Mouse (Mus musculus): Measurements from ENCODE around the gene Anxa2. TPM values are rescaled to one million over a fixed set of nuclear protein-coding genes. Genes with fewer than 3 reads are reported as not detected.
A peak's percentile ranks its signal among the peaks of the same experiment; 100 is the strongest.

The Anxa2 gene
- polyA plus RNA-seq, 1 experiment from 2014 or later = 1,223 TPM

DNA sequence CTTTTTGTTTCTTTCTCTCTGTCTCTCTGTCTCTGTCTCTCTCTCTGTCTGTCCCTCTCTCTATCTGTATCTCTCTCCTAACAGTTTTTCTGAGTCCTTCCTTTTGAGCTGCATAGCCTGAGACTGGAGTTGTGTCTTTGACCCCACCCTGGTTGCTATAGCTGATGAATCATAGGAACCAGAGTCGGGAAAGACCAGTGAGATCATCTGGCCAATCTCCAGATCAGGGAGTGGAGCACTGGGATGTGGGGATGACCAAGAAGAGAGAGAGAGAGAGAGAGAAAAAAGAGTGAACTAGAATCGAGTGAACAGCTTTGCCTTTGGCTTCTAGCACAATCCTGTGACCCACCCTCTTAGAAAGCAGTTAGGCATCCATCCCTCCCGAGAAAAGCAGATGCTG lies 10.2 kb upstream of the Anxa2 start:
- H3K4me2 ChIP-seq (ENCODE audit: low read depth, low read length) = no peak overlapping the region
- peak overlapping the region; percentile 9; the same call in 1 of the 2 replicates for H3K9ac ChIP-seq (ENCODE audit: low read length)
- no peak overlapping the region for H3K4me3 ChIP-seq (replicated peaks; ENCODE audit: low read length)
- peak overlapping the region; percentile 77 for H3K27ac ChIP-seq (ENCODE audit: low read length)
- WGBS = 21% methylated on average over 3 of the region's 3 CpGs
- no peaks in the 10 kb centered on the region for H3K36me3 ChIP-seq (ENCODE audit: control insufficient read depth, insufficient read depth, low read length)
- ATAC-seq (ENCODE audit: insufficient read depth, low FRiP score) = peak; percentile 35; the same call in 1 of the 2 replicates
- H3K27me3 ChIP-seq (ENCODE audit: control insufficient read depth, insufficient read depth, low read length) = no peaks in the 10 kb centered on the region
- H3K9me3 ChIP-seq (replicated peaks; ENCODE audit: control insufficient read depth, low read length) = no peaks in the 10 kb centered on the region
- peaks cover 21% of the 10 kb centered on the region for H3K4me1 ChIP-seq (ENCODE audit: control insufficient read depth, insufficient read depth, low read length)

DNA sequence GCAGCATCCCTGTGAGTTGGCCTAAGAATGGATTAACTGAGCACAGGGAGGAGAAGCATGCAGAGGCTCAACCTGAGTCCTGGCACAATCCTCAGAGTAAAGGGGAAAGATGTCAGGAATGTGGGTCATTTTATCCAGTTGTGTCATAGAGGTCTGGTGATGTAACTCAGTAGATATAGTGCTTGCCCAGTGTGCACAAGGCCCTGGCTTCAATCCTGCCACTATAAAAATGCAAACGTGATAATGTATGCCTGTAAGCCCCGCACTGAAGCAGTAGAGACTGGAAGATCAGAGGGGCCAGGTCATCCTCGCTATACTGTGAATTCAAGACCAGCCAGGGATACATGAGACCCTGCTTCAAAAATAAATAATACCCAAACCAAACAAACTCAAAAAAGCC lies 4.6 kb upstream of the Anxa2 start:
- no peaks in the 10 kb centered on the region for H3K9me3 ChIP-seq (replicated peaks; ENCODE audit: control insufficient read depth, low read length)
- no peak overlapping the region for H3K4me3 ChIP-seq (replicated peaks; ENCODE audit: low read length)
- ATAC-seq (ENCODE audit: insufficient read depth, low FRiP score) = no peak
- no peak overlapping the region for H3K27ac ChIP-seq (ENCODE audit: low read length)
- H3K4me2 ChIP-seq (ENCODE audit: low read depth, low read length) = no peak overlapping the region
- peaks cover 12% of the 10 kb centered on the region for H3K4me1 ChIP-seq (ENCODE audit: control insufficient read depth, insufficient read depth, low read length)
- H3K36me3 ChIP-seq (ENCODE audit: control insufficient read depth, insufficient read depth, low read length) = no peaks in the 10 kb centered on the region
- H3K27me3 ChIP-seq (ENCODE audit: control insufficient read depth, insufficient read depth, low read length) = no peaks in the 10 kb centered on the region
- no peak overlapping the region for H3K9ac ChIP-seq (ENCODE audit: low read length)
- 60% methylated on average over 3 of the region's 3 CpGs for WGBS

DNA sequence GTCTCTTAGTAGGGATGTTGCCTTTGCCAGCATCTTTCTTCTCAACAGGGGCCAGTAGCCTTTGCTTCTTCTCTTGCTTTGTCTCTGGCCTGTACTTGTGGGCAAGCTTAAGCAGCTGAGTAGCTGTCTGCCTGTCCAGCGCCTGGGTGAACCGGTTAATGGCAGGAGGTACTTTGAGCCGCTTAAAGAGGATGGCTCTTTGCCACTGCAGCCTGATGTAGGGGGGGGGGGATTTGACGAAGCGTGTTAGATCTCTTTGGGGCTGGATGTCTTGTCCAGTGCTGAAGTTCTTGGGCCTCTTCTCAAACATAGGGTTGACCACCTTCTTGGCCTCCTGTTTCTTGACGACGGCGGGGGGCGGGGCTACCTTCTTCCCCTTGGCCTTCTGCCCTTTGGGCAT lies 2.8 kb upstream of the Anxa2 start:
- no peak for ATAC-seq (ENCODE audit: insufficient read depth, low FRiP score)
- Histone ChIP-seq H3K4me1 (ENCODE audit: control insufficient read depth, insufficient read depth, low read length) (peaks cover 19% of the 10 kb centered on the region; the same call in 1 of the 2 replicates), H3K4me3 (replicated peaks; ENCODE audit: low read length) (no peak overlapping the region), H3K4me2 (ENCODE audit: low read depth, low read length) (no peak overlapping the region), H3K36me3 (ENCODE audit: control insufficient read depth, insufficient read depth, low read length) (no peaks in the 10 kb centered on the region), H3K27ac (ENCODE audit: low read length) (no peak overlapping the region), H3K9ac (ENCODE audit: low read length) (no peak overlapping the region), H3K9me3 (replicated peaks; ENCODE audit: control insufficient read depth, low read length) (no peaks in the 10 kb centered on the region), H3K27me3 (ENCODE audit: control insufficient read depth, insufficient read depth, low read length) (no peaks in the 10 kb centered on the region)
- 84% methylated on average over 9 of the region's 9 CpGs for WGBS

DNA sequence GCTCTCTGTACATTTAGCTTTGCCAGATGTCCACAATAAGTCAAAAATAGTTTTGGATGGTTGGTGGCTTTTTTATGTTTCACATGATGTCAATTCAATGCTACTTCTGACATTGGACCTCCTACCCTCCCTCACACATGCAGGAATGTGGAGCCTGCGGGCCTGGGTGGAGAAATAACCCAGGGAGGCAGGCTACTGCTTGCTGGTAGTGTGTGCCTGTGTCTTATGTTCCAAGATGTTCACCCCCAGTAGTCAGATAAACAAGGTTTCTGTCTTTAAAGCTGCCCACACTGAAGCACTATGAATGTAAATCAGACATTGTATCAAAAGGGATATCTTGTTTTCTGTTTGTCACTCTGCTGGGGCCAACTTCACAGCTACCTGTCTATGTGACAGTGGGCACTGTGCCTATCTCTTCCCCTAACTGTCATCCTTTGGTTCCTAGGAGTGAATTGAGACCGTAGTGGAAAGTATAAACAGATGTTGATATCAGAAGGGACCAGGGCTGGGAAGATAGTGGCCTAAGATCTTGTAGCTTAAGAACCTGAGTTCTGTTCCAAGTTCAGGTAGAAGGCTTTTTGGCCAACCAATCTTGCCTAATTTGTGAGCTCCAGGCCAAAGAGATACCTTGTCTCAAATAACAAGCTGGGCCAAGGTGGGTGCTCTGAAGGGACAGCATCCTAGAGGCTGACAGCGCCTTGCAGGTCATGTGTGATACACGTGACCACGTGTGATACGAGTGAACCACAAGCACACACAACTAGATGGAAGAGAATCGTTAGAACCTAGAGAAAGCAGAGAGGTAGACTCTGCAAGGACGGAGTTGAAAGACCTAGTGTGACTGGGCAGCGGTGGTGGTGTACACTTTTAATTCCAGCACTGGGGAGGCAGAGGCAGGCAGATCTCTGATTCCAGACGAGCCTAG lies 1.3 kb upstream of the Anxa2 start:
- no peaks in the 10 kb centered on the region for H3K36me3 ChIP-seq (ENCODE audit: control insufficient read depth, insufficient read depth, low read length)
- no peak overlapping the region for H3K4me2 ChIP-seq (ENCODE audit: low read depth, low read length)
- WGBS = 89% methylated on average over 10 of the region's 10 CpGs
- peak overlapping the region; percentile 96 for H3K27ac ChIP-seq (ENCODE audit: low read length)
- no peak for ATAC-seq (ENCODE audit: insufficient read depth, low FRiP score)
- H3K27me3 ChIP-seq (ENCODE audit: control insufficient read depth, insufficient read depth, low read length) = no peaks in the 10 kb centered on the region
- H3K9me3 ChIP-seq (replicated peaks; ENCODE audit: control insufficient read depth, low read length) = no peaks in the 10 kb centered on the region
- peaks cover 34% of the 10 kb centered on the region for H3K4me1 ChIP-seq (ENCODE audit: control insufficient read depth, insufficient read depth, low read length)
- H3K9ac ChIP-seq (ENCODE audit: low read length) = no peak overlapping the region
- H3K4me3 ChIP-seq (replicated peaks; ENCODE audit: low read length) = no peak overlapping the region

DNA sequence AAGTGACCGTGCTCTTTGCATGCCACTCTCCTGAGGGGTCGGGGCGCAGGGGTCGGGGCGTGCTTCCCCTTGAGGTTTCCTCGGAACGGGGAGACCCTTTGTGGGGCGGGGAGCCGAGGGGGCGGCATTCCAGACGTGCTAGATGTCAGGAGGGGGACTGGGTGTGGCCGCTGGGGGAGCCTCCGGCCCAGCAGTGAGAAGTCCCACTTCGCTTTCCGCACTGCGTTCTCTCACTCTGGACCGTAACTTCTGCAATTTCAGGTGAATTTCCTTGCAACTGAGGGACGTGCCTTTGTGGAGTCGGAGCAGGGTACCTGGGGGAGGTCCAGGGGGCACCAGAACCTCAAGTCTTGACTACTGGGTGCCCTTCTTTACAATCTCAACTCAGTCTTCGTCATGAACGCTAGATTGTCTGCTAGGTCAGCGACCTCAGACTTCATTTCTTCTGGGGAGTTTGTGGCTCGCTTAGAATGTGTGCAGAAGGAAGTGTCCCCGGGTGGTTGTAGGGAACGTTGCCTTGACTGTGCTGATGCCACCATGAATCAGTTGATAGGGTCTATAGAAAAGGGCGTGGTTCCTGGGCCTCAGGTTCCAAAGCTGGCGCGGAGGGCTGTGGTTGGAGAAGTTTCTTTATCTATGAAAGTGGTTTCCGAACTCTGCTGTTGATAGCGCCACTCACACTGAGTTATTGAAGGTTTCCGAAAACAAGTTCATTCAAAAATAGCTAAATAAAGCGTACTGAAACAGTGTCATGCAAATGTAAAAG lies 664 bp downstream of the Anxa2 start:
- Histone ChIP-seq H3K27me3 (ENCODE audit: control insufficient read depth, insufficient read depth, low read length) (no peaks in the 10 kb centered on the region), H3K4me1 (ENCODE audit: control insufficient read depth, insufficient read depth, low read length) (peaks cover 50% of the 10 kb centered on the region), H3K36me3 (ENCODE audit: control insufficient read depth, insufficient read depth, low read length) (no peaks in the 10 kb centered on the region), H3K27ac (ENCODE audit: low read length) (peak overlapping the region; percentile 96), H3K4me2 (ENCODE audit: low read depth, low read length) (peak overlapping the region; percentile 70), H3K9me3 (replicated peaks; ENCODE audit: control insufficient read depth, low read length) (no peaks in the 10 kb centered on the region), H3K4me3 (replicated peaks; ENCODE audit: low read length) (peak overlapping the region; percentile 76), H3K9ac (ENCODE audit: low read length) (peak overlapping the region; percentile 95)
- 5% methylated on average over 32 of the region's 32 CpGs for WGBS
- peak; percentile 30 for ATAC-seq (ENCODE audit: insufficient read depth, low FRiP score)

DNA sequence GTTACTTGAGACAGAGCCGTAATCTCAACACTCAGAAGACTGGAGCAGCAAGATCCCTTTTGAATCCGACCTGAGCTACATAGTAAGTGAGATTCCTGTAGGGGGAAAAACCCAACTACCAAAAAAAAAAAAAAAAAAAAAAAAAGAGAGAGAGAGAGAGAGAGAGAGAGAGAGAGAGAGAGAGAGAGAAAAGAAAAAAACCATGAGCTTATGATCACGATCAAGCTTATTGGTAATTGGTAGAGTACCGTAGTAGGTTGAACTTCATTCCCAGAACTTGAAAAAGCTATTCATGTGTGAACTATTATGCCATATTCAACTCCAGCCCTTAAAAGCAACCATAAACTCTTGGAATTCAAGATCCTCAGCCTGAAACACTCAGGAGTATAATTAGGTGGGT lies 1.3 kb downstream of the Anxa2 start:
- WGBS = 45% methylated on average over 4 of the region's 4 CpGs
- Histone ChIP-seq H3K36me3 (ENCODE audit: control insufficient read depth, insufficient read depth, low read length) (no peaks in the 10 kb centered on the region), H3K4me2 (ENCODE audit: low read depth, low read length) (peak overlapping the region; percentile 70), H3K4me3 (replicated peaks; ENCODE audit: low read length) (peak overlapping the region; percentile 76), H3K9me3 (replicated peaks; ENCODE audit: control insufficient read depth, low read length) (no peaks in the 10 kb centered on the region), H3K27ac (ENCODE audit: low read length) (peak overlapping the region; percentile 96), H3K27me3 (ENCODE audit: control insufficient read depth, insufficient read depth, low read length) (no peaks in the 10 kb centered on the region), H3K9ac (ENCODE audit: low read length) (peak overlapping the region; percentile 95), H3K4me1 (ENCODE audit: control insufficient read depth, insufficient read depth, low read length) (peaks cover 57% of the 10 kb centered on the region)
- no peak for ATAC-seq (ENCODE audit: insufficient read depth, low FRiP score)

DNA sequence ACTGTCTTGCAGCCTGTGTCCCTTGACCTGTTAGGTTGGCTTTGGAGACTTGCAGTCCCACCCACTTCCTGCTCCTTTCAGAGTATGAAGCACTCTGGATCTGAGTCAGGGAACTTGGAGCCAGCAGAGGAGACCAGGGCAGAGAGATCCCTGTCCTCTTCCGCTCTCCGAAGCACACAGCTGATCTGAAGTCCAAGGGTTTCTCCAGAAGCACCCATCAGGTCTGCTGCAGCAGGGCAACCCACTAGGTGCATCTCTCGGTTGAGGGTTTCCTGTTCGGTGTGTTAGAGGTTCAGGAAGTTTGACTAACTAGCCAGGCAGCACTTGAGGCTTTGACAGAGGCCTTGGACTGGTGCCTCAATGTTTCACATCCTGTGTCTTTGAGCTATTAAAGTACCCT lies 2.0 kb downstream of the Anxa2 start:
- Histone ChIP-seq H3K36me3 (ENCODE audit: control insufficient read depth, insufficient read depth, low read length) (no peaks in the 10 kb centered on the region), H3K4me3 (replicated peaks; ENCODE audit: low read length) (peak overlapping the region; percentile 76), H3K4me1 (ENCODE audit: control insufficient read depth, insufficient read depth, low read length) (peaks cover 59% of the 10 kb centered on the region), H3K9me3 (replicated peaks; ENCODE audit: control insufficient read depth, low read length) (no peaks in the 10 kb centered on the region), H3K4me2 (ENCODE audit: low read depth, low read length) (peak overlapping the region; percentile 70), H3K27ac (ENCODE audit: low read length) (peak overlapping the region; percentile 95), H3K9ac (ENCODE audit: low read length) (peak overlapping the region; percentile 70), H3K27me3 (ENCODE audit: control insufficient read depth, insufficient read depth, low read length) (no peaks in the 10 kb centered on the region)
- 34% methylated on average over 4 of the region's 4 CpGs for WGBS
- ATAC-seq (ENCODE audit: insufficient read depth, low FRiP score) = no peak

DNA sequence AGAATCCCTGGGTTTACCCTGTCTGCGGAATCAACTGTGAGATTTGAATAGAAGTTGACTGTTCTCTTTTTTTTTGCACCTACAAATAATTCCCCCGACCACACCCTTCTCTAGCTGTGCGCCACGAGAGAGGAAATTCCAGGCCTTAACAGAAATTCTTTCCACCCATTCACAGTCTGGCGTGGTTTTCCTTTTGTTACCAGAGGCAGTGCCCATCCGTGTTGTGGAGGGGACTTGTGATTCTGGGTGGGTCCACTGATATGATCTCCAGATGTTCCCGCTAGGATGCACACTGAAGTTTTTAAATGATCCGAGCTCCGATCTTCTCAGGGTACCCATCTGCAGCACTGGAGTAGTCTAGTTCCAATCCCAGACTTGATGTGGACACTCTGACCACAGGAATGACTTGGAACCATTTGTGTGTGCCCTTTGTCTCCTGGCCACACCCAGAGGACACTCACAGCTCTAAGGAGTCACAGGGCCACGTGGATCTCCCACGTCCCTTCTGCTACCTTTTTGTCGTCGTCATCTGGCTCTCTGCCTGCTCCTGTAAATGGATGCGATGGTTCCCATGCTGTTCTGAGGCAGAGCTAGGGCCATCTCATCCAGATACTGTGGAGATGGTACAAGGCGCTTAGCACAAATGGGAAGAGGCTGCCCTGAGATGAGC lies 3.1 kb downstream of the Anxa2 start:
- H3K27ac ChIP-seq (ENCODE audit: low read length) = peak overlapping the region; percentile 95
- peak overlapping the region; percentile 70 for H3K4me2 ChIP-seq (ENCODE audit: low read depth, low read length)
- H3K9me3 ChIP-seq (replicated peaks; ENCODE audit: control insufficient read depth, low read length) = no peaks in the 10 kb centered on the region
- 60% methylated on average over 15 of the region's 15 CpGs for WGBS
- H3K27me3 ChIP-seq (ENCODE audit: control insufficient read depth, insufficient read depth, low read length) = no peaks in the 10 kb centered on the region
- H3K4me3 ChIP-seq (replicated peaks; ENCODE audit: low read length) = peak overlapping the region; percentile 76
- peak overlapping the region; percentile 51 for H3K9ac ChIP-seq (ENCODE audit: low read length)
- ATAC-seq (ENCODE audit: insufficient read depth, low FRiP score) = no peak
- H3K36me3 ChIP-seq (ENCODE audit: control insufficient read depth, insufficient read depth, low read length) = no peaks in the 10 kb centered on the region
- H3K4me1 ChIP-seq (ENCODE audit: control insufficient read depth, insufficient read depth, low read length) = peaks cover 59% of the 10 kb centered on the region
